Mouse (Mus musculus) stomach, embryonic 14.5 days (tissue): ENCODE measurements around the gene Draxin. TPM values are rescaled to one million over a fixed set of nuclear protein-coding genes. Genes with fewer than 3 reads are reported as not detected.

Source experiments
- ATAC-seq: fragments of 200-750 bp; cut with Nextera tagmentation; 2 replicates; pipeline ENCODE4 v1.8.0; 2017; ENCODE audit warnings: low read depth, moderate TSS enrichment; ENCODE audit not compliant: insufficient number of reproducible peaks, insufficient read depth, low FRiP score
- H3K27ac ChIP-seq: fragments of 300-500 bp; sonication (generic); 2 replicates; pipeline ENCODE4 v1.5.1; 2014; ENCODE audit warnings: mild to moderate bottlenecking, low read length, moderate library complexity, mixed read lengths
- H3K27me3 ChIP-seq: fragments of 300-500 bp; sonication (generic); 2 replicates; pipeline ENCODE4 v1.6.1; 2014; ENCODE audit warnings: low read length, control low read depth, mixed read lengths; ENCODE audit not compliant: control insufficient read depth, insufficient read depth
- H3K36me3 ChIP-seq: fragments of 300-500 bp; sonication (generic); 2 replicates; pipeline ENCODE4 v1.6.1; 2014; ENCODE audit warnings: mild to moderate bottlenecking, control low read depth, low read length, moderate library complexity, mixed read lengths; ENCODE audit not compliant: control insufficient read depth, insufficient read depth
- H3K4me1 ChIP-seq: fragments of 300-500 bp; sonication (generic); 2 replicates; pipeline ENCODE4 v1.6.1; 2014; ENCODE audit warnings: low read length, control low read depth, mixed read lengths; ENCODE audit not compliant: control insufficient read depth, insufficient read depth
- H3K4me2 ChIP-seq: fragments of 300-500 bp; sonication (generic); replicated peaks from 2 replicates; pipeline ENCODE4 v1.6.1; 2014; ENCODE audit warnings: low read depth, low read length, control low read depth
- H3K4me3 ChIP-seq: fragments of 300-500 bp; sonication (generic); 2 replicates; pipeline ENCODE4 v1.5.1; 2014; ENCODE audit warnings: low read depth, low read length, control low read depth
- H3K9ac ChIP-seq: fragments of 300-500 bp; sonication (generic); replicated peaks from 2 replicates; pipeline ENCODE4 v1.6.1; 2014; ENCODE audit warnings: low read depth, mild to moderate bottlenecking, control low read depth, low read length, moderate library complexity, mixed read lengths
- H3K9me3 ChIP-seq: fragments of 300-500 bp; sonication (generic); 2 replicates; pipeline ENCODE4 v1.6.1; 2016; ENCODE audit warnings: low read depth, low read length, control low read depth; ENCODE audit not compliant: control insufficient read depth
- WGBS: fragments of 180-500 bp; shearing (Covaris S2); extraction: QIAGEN DNeasy Blood & Tissue Kit; methylation state at CpG from one replicate; pipeline ENCODE4 v1.1.7; 2014; 5-methylcytosine and 5-hydroxymethylcytosine counted together
- polyA plus RNA-seq: library from polyadenylated mRNA; unstranded; fragments of >200 nt; fragmentation: Nextera tagmentation; extraction: Ambion mirVana; gene quantifications from 2 replicates; pipeline ENCODE4 v1.2.1, GENCODE M21; 2014

Gene Draxin
- polyA plus RNA-seq, 1 experiment from 2014 or later, result 0.07 TPM

- Histone ChIP-seq H3K9ac (no peak overlapping the region), H3K4me1 (no peaks in the 10 kb centered on the region), H3K4me3 (no peak overlapping the region), H3K9me3 (no peaks in the 10 kb centered on the region), H3K36me3 (no peaks in the 10 kb centered on the region), H3K27ac (no peak overlapping the region), H3K27me3 (no peaks in the 10 kb centered on the region), H3K4me2 (no peak overlapping the region)
- WGBS, result 66% methylated on average over 3 of the region's 3 CpGs
- ATAC-seq, result no peak
Measured at GRCm38 (mm10) chr4:148098666-148099065, 31.8 kb downstream of the Draxin start.

- no peaks in the 10 kb centered on the region for H3K27me3 ChIP-seq
- H3K9ac ChIP-seq, result no peak overlapping the region
- H3K4me3 ChIP-seq, result no peak overlapping the region
- H3K27ac ChIP-seq, result no peak overlapping the region
- no peaks in the 10 kb centered on the region for H3K4me1 ChIP-seq
- ATAC-seq, result no peak
- H3K36me3 ChIP-seq, result no peaks in the 10 kb centered on the region
- H3K9me3 ChIP-seq, result no peaks in the 10 kb centered on the region
- no peak overlapping the region for H3K4me2 ChIP-seq
- 93% methylated on average over 2 of the region's 2 CpGs for WGBS
Measured at GRCm38 (mm10) chr4:148097936-148098335, 32.6 kb downstream of the Draxin start.

- no peak overlapping the region for H3K4me2 ChIP-seq
- no peaks in the 10 kb centered on the region for H3K4me1 ChIP-seq
- H3K27ac ChIP-seq, result no peak overlapping the region
- 70% methylated on average over 4 of the region's 4 CpGs for WGBS
- H3K9ac ChIP-seq, result no peak overlapping the region
- no peak overlapping the region for H3K4me3 ChIP-seq
- H3K36me3 ChIP-seq, result no peaks in the 10 kb centered on the region
- no peak for ATAC-seq
- H3K9me3 ChIP-seq, result no peaks in the 10 kb centered on the region
- H3K27me3 ChIP-seq, result no peaks in the 10 kb centered on the region
Measured at GRCm38 (mm10) chr4:148095081-148095480, 35.4 kb downstream of the Draxin start.

GRCm38 (mm10) chr4:148094161-148094560, 36.3 kb downstream of the Draxin start:
- Histone ChIP-seq H3K4me3 (no peak overlapping the region), H3K9ac (no peak overlapping the region), H3K36me3 (no peaks in the 10 kb centered on the region), H3K4me2 (no peak overlapping the region), H3K4me1 (no peaks in the 10 kb centered on the region), H3K27ac (no peak overlapping the region), H3K9me3 (no peaks in the 10 kb centered on the region), H3K27me3 (no peaks in the 10 kb centered on the region)
- 84% methylated on average over 5 of the region's 5 CpGs for WGBS
- no peak for ATAC-seq

GRCm38 (mm10) chr4:148092551-148093271, 37.8 kb downstream of the Draxin start:
- Histone ChIP-seq H3K27ac (no peak overlapping the region), H3K27me3 (no peaks in the 10 kb centered on the region), H3K9ac (no peak overlapping the region), H3K36me3 (no peaks in the 10 kb centered on the region), H3K9me3 (no peaks in the 10 kb centered on the region), H3K4me3 (no peak overlapping the region), H3K4me2 (no peak overlapping the region), H3K4me1 (no peaks in the 10 kb centered on the region)
- 86% methylated on average over 11 of the region's 11 CpGs for WGBS
- no peak for ATAC-seq

GRCm38 (mm10) chr4:148091181-148091580, 39.3 kb downstream of the Draxin start:
- ATAC-seq, result no peak
- no peaks in the 10 kb centered on the region for H3K9me3 ChIP-seq
- H3K4me2 ChIP-seq, result no peak overlapping the region
- H3K4me3 ChIP-seq, result no peak overlapping the region
- no peaks in the 10 kb centered on the region for H3K27me3 ChIP-seq
- 81% methylated on average over 1 of the region's 1 CpGs for WGBS
- H3K9ac ChIP-seq, result no peak overlapping the region
- H3K36me3 ChIP-seq, result no peaks in the 10 kb centered on the region
- peaks cover 5% of the 10 kb centered on the region; the same call in 1 of the 2 replicates for H3K4me1 ChIP-seq
- no peak overlapping the region for H3K27ac ChIP-seq

GRCm38 (mm10) chr4:148089166-148089565, 41.3 kb downstream of the Draxin start:
- 62% methylated on average over 4 of the region's 4 CpGs for WGBS
- no peak overlapping the region for H3K27ac ChIP-seq

GRCm38 (mm10) chr4:148087907-148088527, 42.5 kb downstream of the Draxin start, which contains the start of gene Agtrap:
TSS of gene Agtrap (minus strand) at chr4:148088031.
- Histone ChIP-seq H3K4me1 (peaks cover 16% of the 10 kb centered on the region; the same call in 1 of the 2 replicates), H3K27ac (peak within 1 kb of the TSS; percentile 1; the same call in 1 of the 2 replicates), H3K9ac (peak within 1 kb of the TSS; percentile 64), H3K9me3 (no peaks in the 10 kb centered on the region), H3K4me2 (peak within 1 kb of the TSS; percentile 87), H3K27me3 (no peaks in the 10 kb centered on the region), H3K36me3 (no peaks in the 10 kb centered on the region), H3K4me3 (peak within 1 kb of the TSS; percentile 78)
- WGBS, result 5% methylated on average over 34 of the region's 34 CpGs
- peak; percentile 92 for ATAC-seq

More at GRCm38 (mm10) chr4:148089166-148089565, 41.3 kb downstream of the Draxin start:
- Histone ChIP-seq H3K9ac (no peak overlapping the region), H3K4me1 (peaks cover 8% of the 10 kb centered on the region; the same call in 1 of the 2 replicates), H3K27me3 (no peaks in the 10 kb centered on the region), H3K36me3 (no peaks in the 10 kb centered on the region), H3K4me2 (no peak overlapping the region), H3K9me3 (no peaks in the 10 kb centered on the region), H3K4me3 (no peak overlapping the region)
- no peak for ATAC-seq
